22 mouse cellular contexts compared by ENCODE assay signal in the genomic region with DNA sequence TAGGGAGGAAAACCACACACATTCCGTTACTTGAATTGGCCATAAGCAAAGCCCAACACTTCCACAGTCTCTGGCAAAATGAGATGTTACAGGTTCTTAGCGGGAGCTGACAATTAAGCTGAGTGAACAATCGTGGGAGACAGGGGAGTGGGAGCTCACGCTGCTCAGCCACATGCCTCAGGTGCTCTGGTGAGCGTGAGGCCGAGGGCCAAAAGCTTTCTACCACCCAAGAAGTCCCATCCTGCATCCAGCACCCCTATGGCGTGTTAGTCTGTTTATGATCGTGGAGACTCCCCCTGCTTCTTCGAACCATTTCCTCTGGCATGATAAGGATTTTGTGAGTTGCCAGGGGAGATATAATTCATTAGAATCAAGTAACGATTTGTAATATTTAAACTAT.
DNase-seq lines count a peak whose midpoint lies in the region; ATAC-seq and TF ChIP-seq lines count a peak whose summit lies in the region.
"Had no signal": no experiment of that assay in that cellular context is flagged by ENCODE, and none has a peak within 500 bp of the region (broad histone marks: within the 10 kb centered on the region; RNA-seq: fewer than 3 reads in every experiment).

No protein-coding gene starts in this region.

- peak overlapping the region; percentile 19; the same call in 1 of the 2 replicates for H3K27ac ChIP-seq in kidney, embryonic 16.5 days (ENCODE audit: low read length)
- H3K27ac ChIP-seq in forebrain, embryonic 14.5 days (ENCODE audit: low read depth, low read length), result no peak overlapping the region
- H3K27ac ChIP-seq: embryonic facial prominence, embryonic 10.5 days; hindbrain, embryonic 13.5 days; intestine, embryonic 15.5 days; midbrain, embryonic 12.5 days; neural tube, embryonic 15.5 days; stomach, postnatal 0 days had no signal

- no peaks in the 10 kb centered on the region for H3K27me3 ChIP-seq in kidney, embryonic 16.5 days (ENCODE audit: insufficient read depth, low read length)
- H3K27me3 ChIP-seq in forebrain, embryonic 14.5 days (replicated peaks; ENCODE audit: control insufficient read depth, insufficient read depth, low read length), result no peaks in the 10 kb centered on the region
- H3K27me3 ChIP-seq: heart, embryonic 12.5 days; intestine, embryonic 15.5 days; midbrain, embryonic 12.5 days; neural tube, embryonic 15.5 days had no signal

- no peak for TF ChIP-seq POLR2A in lung, adult 2 months (IDR thresholded peaks at IDR 0.05; ENCODE audit: borderline replicate concordance, extremely low read depth, low read depth, low read length)

- H3K4me3 ChIP-seq in kidney, embryonic 16.5 days (ENCODE audit: low read length), result no peak overlapping the region
- H3K4me3 ChIP-seq in lung, adult 2 months (replicated peaks; ENCODE audit: extremely low read depth, low read depth, low read length), result no peak overlapping the region
- H3K4me3 ChIP-seq in forebrain, embryonic 14.5 days (ENCODE audit: low read depth, low read length), result no peak overlapping the region
- H3K4me3 ChIP-seq: embryonic facial prominence, embryonic 10.5 days; heart, embryonic 12.5 days; hindbrain, embryonic 13.5 days; intestine, embryonic 15.5 days; midbrain, embryonic 12.5 days; neural tube, embryonic 15.5 days had no signal

- no peak for DNase-seq in kidney, adult 8-10 months
- peak; percentile 59 for DNase-seq in brain, adult 2 months (ENCODE audit: low read depth, low spot score)
- DNase-seq in cerebellum, adult 11 months, result peak; percentile 16
- DNase-seq in cerebellum, adult 9-11 months, result peak; percentile 58
- DNase-seq in lung, postnatal 10 days, result no peak
- no peak for DNase-seq in lung, adult 2 months
- no peak for DNase-seq in forebrain, embryonic 14.5 days (ENCODE audit: low spot score)
- DNase-seq: adrenal gland, postnatal 36 days; gastrocnemius, postnatal 10 days; heart, postnatal 14 days; kidney, adult 9 months; right cerebral cortex, postnatal 14 days had no signal

- peaks cover 41% of the 10 kb centered on the region for H3K4me1 ChIP-seq in kidney, embryonic 16.5 days (ENCODE audit: insufficient read depth, low read length)
- H3K4me1 ChIP-seq in lung, adult 2 months (ENCODE audit: control insufficient read depth, insufficient read depth, low read length), result no peaks in the 10 kb centered on the region
- 0 out of 2 replicates have a peak, but pooled peaks cover 2% of the 10 kb centered on the region for H3K4me1 ChIP-seq in forebrain, embryonic 14.5 days (ENCODE audit: control insufficient read depth, insufficient read depth, low read length)

- ATAC-seq in kidney, embryonic 16.5 days (ENCODE audit: low FRiP score, low TSS enrichment), result peak; percentile 62; the same call in 1 of the 2 replicates
- ATAC-seq in forebrain, embryonic 14.5 days, result no peak
- ATAC-seq: forebrain, embryonic 16.5 days; intestine, embryonic 15.5 days; lung, postnatal 0 days had no signal

- WGBS in kidney, embryonic 16.5 days, result 28% methylated on average over 10 of the region's 10 CpGs
- whole genome bisulfite sequencing in lung, adult 2 months, result 70% methylated on average over 10 of the region's 10 CpGs
- 67% methylated on average over 10 of the region's 10 CpGs for WGBS in forebrain, embryonic 14.5 days

- H3K9ac ChIP-seq in kidney, embryonic 16.5 days (replicated peaks; ENCODE audit: low read length), result no peak overlapping the region
- no peak overlapping the region for H3K9ac ChIP-seq in forebrain, embryonic 14.5 days (ENCODE audit: low read length)
- H3K9ac ChIP-seq: heart, embryonic 12.5 days; hindbrain, embryonic 13.5 days; intestine, embryonic 15.5 days; midbrain, embryonic 12.5 days; neural tube, embryonic 15.5 days had no signal

- H3K9me3 ChIP-seq in kidney, embryonic 16.5 days (ENCODE audit: low read length), result no peaks in the 10 kb centered on the region
- no peaks in the 10 kb centered on the region for H3K9me3 ChIP-seq in forebrain, embryonic 14.5 days (replicated peaks; ENCODE audit: control insufficient read depth, low read length)
- H3K9me3 ChIP-seq: embryonic facial prominence, embryonic 10.5 days; heart, embryonic 12.5 days; hindbrain, embryonic 13.5 days; intestine, embryonic 15.5 days; midbrain, embryonic 12.5 days; neural tube, embryonic 15.5 days had no signal

- no peak for TF ChIP-seq CTCF in lung, adult 2 months (IDR thresholded peaks at IDR 0.05; ENCODE audit: insufficient read depth, low read length)

- H3K4me2 ChIP-seq in kidney, embryonic 16.5 days (replicated peaks; ENCODE audit: low read depth, low read length), result no peak overlapping the region
- no peak overlapping the region for H3K4me2 ChIP-seq in forebrain, embryonic 14.5 days (ENCODE audit: low read length)
- H3K4me2 ChIP-seq: heart, embryonic 12.5 days; hindbrain, embryonic 13.5 days; intestine, embryonic 15.5 days; midbrain, embryonic 12.5 days; neural tube, embryonic 15.5 days had no signal

- H3K36me3 ChIP-seq in kidney, embryonic 16.5 days (ENCODE audit: insufficient read depth, low read length), result no peaks in the 10 kb centered on the region
- no peaks in the 10 kb centered on the region for H3K36me3 ChIP-seq in forebrain, embryonic 14.5 days (ENCODE audit: control insufficient read depth, insufficient read depth, low read length)
- H3K36me3 ChIP-seq: embryonic facial prominence, embryonic 10.5 days; heart, embryonic 12.5 days; hindbrain, embryonic 13.5 days; intestine, embryonic 15.5 days; midbrain, embryonic 12.5 days; neural tube, embryonic 15.5 days had no signal

Comparison
In these comparisons a context has a peak if more than half of its experiments do, and no peak if none do; other contexts are left out.
1. DNase-seq: peak in brain, adult 2 months (single experiment), cerebellum, adult 11 months (single experiment) and cerebellum, adult 9-11 months (single experiment); none in kidney, adult 8-10 months (0 of 2), lung, postnatal 10 days (single experiment), lung, adult 2 months (single experiment) and forebrain, embryonic 14.5 days (single experiment).